8 mouse cellular contexts compared by ENCODE assay signal in genomic region chr13:107933598-107934571, GRCm38 (mm10).
DNase-seq lines count a peak whose midpoint lies in the region; ATAC-seq and TF ChIP-seq lines count a peak whose summit lies in the region.

No protein-coding gene starts in this region.

- no peak for ATAC-seq in kidney, embryonic 16.5 days (ENCODE audit: low FRiP score, low TSS enrichment)
- 0 out of 2 replicates have a peak, but pooled peaks have one; percentile 36 for ATAC-seq in embryonic facial prominence, embryonic 12.5 days (ENCODE audit: insufficient number of reproducible peaks, insufficient read depth, low FRiP score, low TSS enrichment)
- ATAC-seq in hindbrain, postnatal 0 days = peak; percentile 59; the same call in 1 of the 2 replicates
- peak; percentile 44; the same call in 1 of the 2 replicates for ATAC-seq in neural tube, embryonic 12.5 days (ENCODE audit: low FRiP score, low read depth)

- H3K4me2 ChIP-seq in kidney, embryonic 16.5 days (replicated peaks; ENCODE audit: low read depth, low read length) = peak overlapping the region; percentile 31
- 0 out of 2 replicates have a peak overlapping the region, but pooled peaks have one; percentile 11 for H3K4me2 ChIP-seq in embryonic facial prominence, embryonic 12.5 days (replicated peaks)
- H3K4me2 ChIP-seq in hindbrain, postnatal 0 days (ENCODE audit: low read depth, low read length) = no peak overlapping the region
- peak overlapping the region; percentile 10; the same call in 1 of the 2 replicates for H3K4me2 ChIP-seq in neural tube, embryonic 12.5 days (replicated peaks)

- H3K4me3 ChIP-seq in kidney, embryonic 16.5 days (ENCODE audit: low read length) = no peak overlapping the region
- H3K4me3 ChIP-seq in embryonic facial prominence, embryonic 12.5 days = no peak overlapping the region
- H3K4me3 ChIP-seq in hindbrain, postnatal 0 days (ENCODE audit: low read length) = no peak overlapping the region
- H3K4me3 ChIP-seq in neural tube, embryonic 12.5 days = no peak overlapping the region

- no peak overlapping the region for H3K9ac ChIP-seq in kidney, embryonic 16.5 days (replicated peaks; ENCODE audit: low read length)
- H3K9ac ChIP-seq in embryonic facial prominence, embryonic 12.5 days = no peak overlapping the region
- no peak overlapping the region for H3K9ac ChIP-seq in hindbrain, postnatal 0 days (replicated peaks; ENCODE audit: low read length)
- H3K9ac ChIP-seq in neural tube, embryonic 12.5 days = no peak overlapping the region

- no peaks in the 10 kb centered on the region for H3K36me3 ChIP-seq in kidney, embryonic 16.5 days (ENCODE audit: insufficient read depth, low read length)
- H3K36me3 ChIP-seq in embryonic facial prominence, embryonic 12.5 days = no peaks in the 10 kb centered on the region
- no peaks in the 10 kb centered on the region for H3K36me3 ChIP-seq in hindbrain, postnatal 0 days (ENCODE audit: insufficient read depth, low read length)
- H3K36me3 ChIP-seq in neural tube, embryonic 12.5 days = no peaks in the 10 kb centered on the region

- TF ChIP-seq CTCF in hindbrain, postnatal 0 days (IDR thresholded peaks at IDR 0.05; ENCODE audit: low read depth) = peak; percentile 46

- no peak for DNase-seq in kidney, postnatal 10 days
- DNase-seq in hindbrain, postnatal 0 days (ENCODE audit: low spot score) = peak; percentile 51
- no peak for DNase-seq in right cerebral cortex, postnatal 14 days
- DNase-seq in layer of hippocampus, adult 11-12 months (ENCODE audit: low spot score) = no peak
- no peak for DNase-seq in gastrocnemius, adult 18-20 months (ENCODE audit: low spot score)

- no peaks in the 10 kb centered on the region for H3K9me3 ChIP-seq in kidney, embryonic 16.5 days (ENCODE audit: low read length)
- H3K9me3 ChIP-seq in embryonic facial prominence, embryonic 12.5 days = no peaks in the 10 kb centered on the region
- H3K9me3 ChIP-seq in hindbrain, postnatal 0 days (ENCODE audit: low read length) = no peaks in the 10 kb centered on the region
- H3K9me3 ChIP-seq in neural tube, embryonic 12.5 days = no peaks in the 10 kb centered on the region

- H3K27me3 ChIP-seq in kidney, embryonic 16.5 days (ENCODE audit: insufficient read depth, low read length) = 0 out of 2 replicates have a peak, but pooled peaks cover 4% of the 10 kb centered on the region
- H3K27me3 ChIP-seq in embryonic facial prominence, embryonic 12.5 days = no peaks in the 10 kb centered on the region
- H3K27me3 ChIP-seq in hindbrain, postnatal 0 days (ENCODE audit: insufficient read depth, low read length) = no peaks in the 10 kb centered on the region
- no peaks in the 10 kb centered on the region; the same call in 1 of the 2 replicates for H3K27me3 ChIP-seq in neural tube, embryonic 12.5 days (replicated peaks)

- no peak overlapping the region for H3K27ac ChIP-seq in kidney, embryonic 16.5 days (ENCODE audit: low read length)
- no peak overlapping the region for H3K27ac ChIP-seq in embryonic facial prominence, embryonic 12.5 days
- H3K27ac ChIP-seq in hindbrain, postnatal 0 days = no peak overlapping the region
- no peak overlapping the region for H3K27ac ChIP-seq in neural tube, embryonic 12.5 days

- H3K4me1 ChIP-seq in kidney, embryonic 16.5 days (ENCODE audit: insufficient read depth, low read length) = peaks cover 26% of the 10 kb centered on the region
- peaks cover 17% of the 10 kb centered on the region for H3K4me1 ChIP-seq in embryonic facial prominence, embryonic 12.5 days
- H3K4me1 ChIP-seq in hindbrain, postnatal 0 days (ENCODE audit: insufficient read depth, low read length) = no peaks in the 10 kb centered on the region
- 0 out of 2 replicates have a peak, but pooled peaks cover 15% of the 10 kb centered on the region for H3K4me1 ChIP-seq in neural tube, embryonic 12.5 days

- WGBS in kidney, embryonic 16.5 days = 56% methylated on average over 17 of the region's 17 CpGs
- 46% methylated on average over 17 of the region's 17 CpGs for WGBS in embryonic facial prominence, embryonic 12.5 days
- 44% methylated on average over 17 of the region's 17 CpGs for WGBS in hindbrain, postnatal 0 days
- WGBS in neural tube, embryonic 12.5 days = 46% methylated on average over 17 of the region's 17 CpGs
